Mouse (Mus musculus): ENCODE results near the gene Olfr285. TPM values are rescaled to one million over a fixed set of nuclear protein-coding genes. Genes with fewer than 3 reads are reported as not detected.

Olfr285 gene
- not detected for total RNA-seq (2023)

GRCm38 (mm10) chr15:98317177-98317724, at the start of gene Olfr285:
Gene Olfr285, minus strand, starts transcription at chr15:98317353.

GRCm38 (mm10) chr15:98340887-98341286, 23.7 kb upstream of the Olfr285 start, which contains the start of gene Olfr284:
Gene Olfr284, minus strand, starts transcription at chr15:98340987.

GRCm38 (mm10) chr15:98295628-98296551, 21.3 kb downstream of the Olfr285 start, which contains the start of gene Zfp641:
Gene Zfp641, minus strand, starts transcription at chr15:98296161.

Other genes starting within 250 kb of the Olfr285 start
- 1 to 10 TPM; 4.7 to 5.5 TPM for gene Pfkm, start 224.8 kb downstream of the Olfr285 start, total RNA-seq (2023)
- gene Senp1, start 223.6 kb downstream of the Olfr285 start, total RNA-seq (2023): 10 to 100 TPM; 63.4 to 70.5 TPM
- gene Asb8, start 151.7 kb downstream of the Olfr285 start, total RNA-seq (2023): 10 to 100 TPM; 21.2 to 27.4 TPM
- not detected for gene Ccdc184, start 150.2 kb downstream of the Olfr285 start, total RNA-seq (2023)
- not detected for gene Olfr288, start 121.8 kb downstream of the Olfr285 start, total RNA-seq (2023)
- not detected for gene Gm44579, start 96.4 kb downstream of the Olfr285 start, total RNA-seq (2023)
- gene Olfr287, start 96.3 kb downstream of the Olfr285 start, total RNA-seq (2023): not detected
- not detected for gene Olfr286, start 82.9 kb downstream of the Olfr285 start, total RNA-seq (2023)
- not detected for gene H1fnt, start 60.1 kb downstream of the Olfr285 start, total RNA-seq (2023)
- not detected for gene Zfp641, start 21.2 kb downstream of the Olfr285 start, total RNA-seq (2023)
- gene Olfr284, start 23.6 kb upstream of the Olfr285 start, total RNA-seq (2023): not detected
- not detected for gene Olfr283, start 63.6 kb upstream of the Olfr285 start, total RNA-seq (2023)
- gene Olfr282, start 113.9 kb upstream of the Olfr285 start, total RNA-seq (2023): not detected
- not detected for gene Olfr281, start 135.2 kb upstream of the Olfr285 start, total RNA-seq (2023)
- not detected for gene OR5BS1P, start 152.5 kb upstream of the Olfr285 start, total RNA-seq (2023)
- under 1 TPM in 1 of 2 experiments, not detected in 1; 0.75 TPM for gene Lalba, start 165.4 kb upstream of the Olfr285 start, total RNA-seq (2023)
- not detected for gene Olfr279, start 175.0 kb upstream of the Olfr285 start, total RNA-seq (2023)
- 10 to 100 TPM; 80.7 to 85.4 TPM for gene Kansl2, start 216.9 kb upstream of the Olfr285 start, total RNA-seq (2023)

All from B cell, adult 67 days (primary cell).